Mouse (Mus musculus) embryonic facial prominence, embryonic 14.5 days (tissue): ENCODE measurements around the gene Zdhhc24. TPM values are rescaled to one million over a fixed set of nuclear protein-coding genes. Genes with fewer than 3 reads are reported as not detected.

Source experiments
- ATAC-seq: fragments of 200-750 bp; cut with Nextera tagmentation; 2 replicates; pipeline ENCODE4 v1.8.0; 2017; ENCODE audit warnings: low read depth, moderate number of reproducible peaks, moderate TSS enrichment
- DNase-seq: peaks from one replicate; pipeline ENCODE4 v3.0.0-alpha.2; 2015; ENCODE audit warnings: low spot score
- H3K27ac ChIP-seq: fragments of 300-500 bp; sonication (generic); replicated peaks from 2 replicates; pipeline ENCODE4 v1.5.1; 2014; ENCODE audit warnings: low read depth, mild to moderate bottlenecking, low read length, moderate library complexity
- H3K27me3 ChIP-seq: fragments of 300-500 bp; sonication (generic); replicated peaks from 2 replicates; pipeline ENCODE4 v1.6.1; 2014; ENCODE audit warnings: low read length; ENCODE audit not compliant: control insufficient read depth, insufficient read depth
- H3K36me3 ChIP-seq: fragments of 300-500 bp; sonication (generic); 2 replicates; pipeline ENCODE4 v1.6.1; 2014; ENCODE audit warnings: low read length, mixed read lengths; ENCODE audit not compliant: control insufficient read depth, insufficient read depth
- H3K4me1 ChIP-seq: fragments of 300-500 bp; sonication (generic); 2 replicates; pipeline ENCODE4 v1.6.1; 2014; ENCODE audit warnings: antibody characterized with exemption, low read length; ENCODE audit not compliant: control insufficient read depth, insufficient read depth
- H3K4me2 ChIP-seq: fragments of 300-500 bp; sonication (generic); 2 replicates; pipeline ENCODE4 v1.6.1; 2014; ENCODE audit warnings: low read depth, mild to moderate bottlenecking, low read length, moderate library complexity, mixed read lengths
- H3K4me3 ChIP-seq: fragments of 300-500 bp; sonication (generic); 2 replicates; pipeline ENCODE4 v1.5.1; 2014; ENCODE audit warnings: low read depth, mild to moderate bottlenecking, low read length
- H3K9ac ChIP-seq: fragments of 300-500 bp; sonication (generic); 2 replicates; pipeline ENCODE4 v1.6.1; 2014; ENCODE audit warnings: low read depth, mild to moderate bottlenecking, low read length, moderate library complexity, mixed read lengths
- H3K9me3 ChIP-seq: fragments of 300-500 bp; sonication (generic); 2 replicates; pipeline ENCODE4 v1.6.1; 2016; ENCODE audit warnings: low read length; ENCODE audit not compliant: control insufficient read depth
- WGBS: fragments of 180-500 bp; shearing (Covaris S2); extraction: QIAGEN DNeasy Blood & Tissue Kit; methylation state at CpG from one replicate; pipeline ENCODE4 v1.1.7; 2014; 5-methylcytosine and 5-hydroxymethylcytosine counted together
- polyA plus RNA-seq: library from polyadenylated mRNA; unstranded; fragments of >200 nt; fragmentation: Nextera tagmentation; extraction: Ambion mirVana; gene quantifications from 2 replicates; pipeline ENCODE4 v1.2.1, GENCODE M21; 2014

The Zdhhc24 gene
- polyA plus RNA-seq, 1 experiment from 2014 or later = 8.6 TPM

- Histone ChIP-seq H3K27me3 (no peaks in the 10 kb centered on the region), H3K27ac (no peak overlapping the region), H3K9me3 (no peaks in the 10 kb centered on the region), H3K9ac (no peak overlapping the region), H3K36me3 (peaks cover 94% of the 10 kb centered on the region), H3K4me3 (no peak overlapping the region), H3K4me1 (no peaks in the 10 kb centered on the region), H3K4me2 (no peak overlapping the region)
- DNase-seq = no peak
- ATAC-seq = no peak
- WGBS = 89% methylated on average over 15 of the region's 15 CpGs
Observed at GRCm38 (mm10) chr19:4915924-4916603, 37.6 kb downstream of the Zdhhc24 start.

- Histone ChIP-seq H3K27ac (no peak overlapping the region), H3K9me3 (no peaks in the 10 kb centered on the region), H3K36me3 (peaks cover 94% of the 10 kb centered on the region), H3K4me2 (no peak overlapping the region), H3K27me3 (no peaks in the 10 kb centered on the region), H3K4me3 (no peak overlapping the region), H3K9ac (no peak overlapping the region), H3K4me1 (no peaks in the 10 kb centered on the region)
- DNase-seq (no peak), ATAC-seq (no peak)
- 89% methylated on average over 10 of the region's 10 CpGs for WGBS
Observed at GRCm38 (mm10) chr19:4916827-4917226, 38.4 kb downstream of the Zdhhc24 start.

DNA sequence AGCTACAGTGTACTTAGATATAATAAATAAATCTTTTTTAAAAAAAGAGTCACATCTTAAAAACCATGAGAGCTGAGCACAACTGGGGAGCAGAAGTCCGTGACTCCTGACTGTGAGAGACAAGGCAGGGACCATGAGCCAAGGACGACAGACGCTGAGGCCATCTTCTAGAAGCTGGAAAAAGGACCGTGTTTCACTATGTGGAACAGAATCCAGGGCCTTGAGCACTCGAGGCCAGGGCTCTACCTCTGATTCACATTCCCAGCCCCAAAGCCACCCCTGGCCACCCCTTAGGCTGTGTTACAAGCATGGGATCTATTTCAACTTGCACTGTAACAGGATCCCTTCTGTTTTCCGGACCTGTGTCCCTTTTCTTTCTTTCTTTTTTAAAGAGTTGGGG is 41.2 kb downstream of the Zdhhc24 start:
- Histone ChIP-seq H3K4me1 (no peaks in the 10 kb centered on the region), H3K4me3 (no peak overlapping the region), H3K4me2 (no peak overlapping the region), H3K27me3 (no peaks in the 10 kb centered on the region), H3K9ac (no peak overlapping the region), H3K36me3 (peaks cover 94% of the 10 kb centered on the region), H3K27ac (no peak overlapping the region), H3K9me3 (no peaks in the 10 kb centered on the region)
- DNase-seq = no peak
- WGBS = 79% methylated on average over 6 of the region's 6 CpGs
- ATAC-seq = no peak

DNA sequence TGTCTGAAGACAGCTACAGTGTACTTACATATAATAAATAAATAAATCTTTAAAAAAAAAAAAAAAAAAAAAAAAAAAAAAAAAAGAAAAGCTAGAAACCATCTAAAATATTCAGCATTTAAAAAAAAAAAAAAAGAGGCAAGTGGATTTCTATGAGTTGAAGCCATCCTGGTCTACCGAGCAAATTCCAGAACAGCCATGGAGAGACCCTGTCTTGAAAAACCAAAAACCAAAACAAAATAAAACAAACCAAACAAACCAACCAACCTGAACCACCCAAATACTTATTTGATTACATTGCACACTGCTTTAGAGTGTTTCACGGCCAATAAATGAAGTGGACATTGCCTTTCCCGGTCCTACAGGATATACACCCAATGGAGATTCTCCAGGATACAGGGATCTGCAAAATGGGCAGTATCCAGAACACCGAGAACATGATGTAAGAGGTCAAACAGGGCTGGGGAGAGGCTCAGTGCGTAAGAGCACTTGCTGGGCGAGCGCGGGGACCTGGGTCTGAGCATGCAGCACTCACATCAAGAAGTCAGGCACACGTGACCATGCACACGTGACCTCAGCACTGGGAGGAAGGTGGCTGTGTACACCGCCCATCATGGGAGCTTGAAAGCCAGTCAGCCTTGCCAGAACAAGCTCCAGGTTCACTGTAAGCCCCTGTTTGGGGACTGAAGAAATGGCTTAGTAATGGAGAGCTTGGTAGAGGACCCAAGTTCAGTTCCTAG is 46.8 kb downstream of the Zdhhc24 start:
- H3K27ac ChIP-seq = no peak overlapping the region
- H3K9me3 ChIP-seq = no peaks in the 10 kb centered on the region
- no peak for ATAC-seq
- no peak overlapping the region for H3K4me3 ChIP-seq
- no peaks in the 10 kb centered on the region for H3K27me3 ChIP-seq
- 96% methylated on average over 11 of the region's 11 CpGs for WGBS
- H3K4me1 ChIP-seq = peaks cover 13% of the 10 kb centered on the region
- peaks cover 50% of the 10 kb centered on the region for H3K36me3 ChIP-seq
- no peak overlapping the region for H3K4me2 ChIP-seq
- H3K9ac ChIP-seq = no peak overlapping the region
- no peak for DNase-seq

DNA sequence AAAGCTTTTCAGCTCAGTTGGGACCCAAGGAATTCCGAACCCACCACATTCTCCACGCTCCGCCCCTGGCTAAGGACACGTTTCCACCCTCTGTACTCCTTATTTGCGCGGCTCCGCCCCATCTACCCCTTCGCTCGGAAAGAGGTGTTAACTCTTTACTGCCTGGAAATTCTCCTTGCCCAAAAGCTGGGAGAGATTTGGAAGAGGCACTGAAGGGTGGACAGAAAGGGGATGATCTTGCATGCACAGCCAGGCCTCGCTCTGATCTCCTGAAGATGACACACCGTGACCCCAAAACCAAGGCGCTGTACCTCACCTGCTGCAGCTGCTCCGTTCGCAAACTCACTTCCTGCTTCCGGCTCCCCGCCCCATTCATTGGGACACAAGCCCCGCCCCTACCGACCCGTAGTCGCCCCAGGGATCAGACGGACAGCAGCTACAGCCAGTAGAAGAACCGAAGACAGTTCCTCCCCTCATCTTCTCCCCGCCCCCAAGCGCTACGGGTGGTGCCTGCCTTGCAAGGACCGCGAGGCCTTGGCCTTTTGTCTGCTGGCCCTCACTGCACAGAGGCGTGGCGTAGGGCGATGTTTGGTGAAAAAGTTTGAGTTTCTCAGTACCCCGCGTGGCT is 49.5 kb downstream of the Zdhhc24 start, which contains the start of gene Dpp3:
Gene Dpp3 (minus strand): TSS at position 384 of the 628 bp plus-strand sequence.
- H3K27ac ChIP-seq = peak within 1 kb of the TSS; percentile 81
- ATAC-seq = peak; percentile 98

GRCm38 (mm10) chr19:4928781-4929180 is 50.3 kb downstream of the Zdhhc24 start:
- 52% methylated on average over 5 of the region's 5 CpGs for WGBS
- peak overlapping the region; percentile 69 for H3K9ac ChIP-seq
- H3K4me2 ChIP-seq = peak overlapping the region; percentile 65
- peak overlapping the region; percentile 81 for H3K27ac ChIP-seq
- peak overlapping the region; percentile 58 for H3K4me3 ChIP-seq
- no peaks in the 10 kb centered on the region for H3K9me3 ChIP-seq
- no peaks in the 10 kb centered on the region for H3K27me3 ChIP-seq
- H3K4me1 ChIP-seq = peaks cover 13% of the 10 kb centered on the region
- ATAC-seq (0 out of 2 replicates have a peak, but pooled peaks have one; percentile 1), DNase-seq (no peak)
- H3K36me3 ChIP-seq = peaks cover 19% of the 10 kb centered on the region

More for the DNA sequence above, 49.5 kb downstream of the Zdhhc24 start, which contains the start of gene Dpp3:
- H3K36me3 ChIP-seq = peaks cover 23% of the 10 kb centered on the region
- peak within 1 kb of the TSS; percentile 65 for H3K4me2 ChIP-seq
- peaks cover 13% of the 10 kb centered on the region for H3K4me1 ChIP-seq
- WGBS = under 1% methylated on average over 32 of the region's 32 CpGs
- H3K9ac ChIP-seq = peak within 1 kb of the TSS; percentile 69
- H3K9me3 ChIP-seq = no peaks in the 10 kb centered on the region
- H3K4me3 ChIP-seq = peak within 1 kb of the TSS; percentile 58
- DNase-seq = peak; percentile 99
- H3K27me3 ChIP-seq = no peaks in the 10 kb centered on the region

Other genes starting within 250 kb of the Zdhhc24 start
- gene Gm960, start 180.0 kb upstream of the Zdhhc24 start, polyA plus RNA-seq = 3.9 and 4.6 TPM in 2 replicates
- gene Sptbn2, start 167.5 kb upstream of the Zdhhc24 start, polyA plus RNA-seq = 3.7 and 4.0 TPM in 2 replicates
- 41.1 and 50.0 TPM in 2 replicates for gene Rbm4b, start 122.2 kb upstream of the Zdhhc24 start, polyA plus RNA-seq
- 68.6 and 72.0 TPM in 2 replicates for gene Rbm4, start 84.8 kb upstream of the Zdhhc24 start, polyA plus RNA-seq
- gene Gm21992, start 67.1 kb upstream of the Zdhhc24 start, polyA plus RNA-seq = 14.9 and 17.1 TPM in 2 replicates
- gene Rbm14, start 67.0 kb upstream of the Zdhhc24 start, polyA plus RNA-seq = 61.5 and 65.3 TPM in 2 replicates
- gene Ccs, start 39.3 kb upstream of the Zdhhc24 start, polyA plus RNA-seq = 48.3 and 54.1 TPM in 2 replicates
- gene Ccdc87, start 39.3 kb upstream of the Zdhhc24 start, polyA plus RNA-seq = 0.54 and 0.64 TPM in 2 replicates
- 44.1 and 50.4 TPM in 2 replicates for gene Ctsf, start 23.5 kb upstream of the Zdhhc24 start, polyA plus RNA-seq
- 21.4 TPM in 2 replicates for gene Actn3, start 759 bp upstream of the Zdhhc24 start, polyA plus RNA-seq
- 4.2 and 5.6 TPM in 2 replicates for gene Bbs1, start 28.0 kb downstream of the Zdhhc24 start, polyA plus RNA-seq
- 78.8 and 95.0 TPM in 2 replicates for gene Dpp3, start 49.6 kb downstream of the Zdhhc24 start, polyA plus RNA-seq
- 2.0 and 2.3 TPM in 2 replicates for gene Peli3, start 64.5 kb downstream of the Zdhhc24 start, polyA plus RNA-seq
- gene Mrpl11, start 83.5 kb downstream of the Zdhhc24 start, polyA plus RNA-seq = 104 and 109 TPM in 2 replicates
- 0.07 TPM in 1 of 2 replicates, not detected in the other for gene Npas4, start 111.6 kb downstream of the Zdhhc24 start, polyA plus RNA-seq
- gene Slc29a2, start 145.2 kb downstream of the Zdhhc24 start, polyA plus RNA-seq = 4.0 and 4.1 TPM in 2 replicates
- gene B4gat1, start 160.2 kb downstream of the Zdhhc24 start, polyA plus RNA-seq = 42.9 and 51.5 TPM in 2 replicates
- gene AC124502.3, start 160.2 kb downstream of the Zdhhc24 start, polyA plus RNA-seq = 0.51 and 1.7 TPM in 2 replicates
- gene Brms1, start 162.7 kb downstream of the Zdhhc24 start, polyA plus RNA-seq = 35.0 and 38.7 TPM in 2 replicates
- gene Rin1, start 171.8 kb downstream of the Zdhhc24 start, polyA plus RNA-seq = 2.3 and 3.0 TPM in 2 replicates
- gene Cd248, start 189.4 kb downstream of the Zdhhc24 start, polyA plus RNA-seq = 138 and 146 TPM in 2 replicates
- 2.6 and 3.0 TPM in 2 replicates for gene Tmem151a, start 206.9 kb downstream of the Zdhhc24 start, polyA plus RNA-seq
- gene Yif1a, start 209.9 kb downstream of the Zdhhc24 start, polyA plus RNA-seq = 137 and 140 TPM in 2 replicates
- gene Cnih2, start 219.9 kb downstream of the Zdhhc24 start, polyA plus RNA-seq = 36.0 and 45.8 TPM in 2 replicates
- gene Rab1b, start 228.4 kb downstream of the Zdhhc24 start, polyA plus RNA-seq = 225 and 254 TPM in 2 replicates
- gene Klc2, start 239.9 kb downstream of the Zdhhc24 start, polyA plus RNA-seq = 13.1 and 15.3 TPM in 2 replicates